Mouse (Mus musculus) neural tube, embryonic 13.5 days (tissue): Measurements from ENCODE around the gene Eps8l2. TPM values are rescaled to one million over a fixed set of nuclear protein-coding genes. Genes with fewer than 3 reads are reported as not detected.

Source experiments
- ATAC-seq: fragments of 200-750 bp; cut with Nextera tagmentation; 2 replicates; pipeline ENCODE4 v1.8.0; 2017; ENCODE audit warnings: low read depth, mild to moderate bottlenecking, moderate TSS enrichment, moderate library complexity
- H3K27ac ChIP-seq: fragments of 300-500 bp; sonication (generic); replicated peaks from 2 replicates; pipeline ENCODE4 v1.5.1; 2015; ENCODE audit warnings: moderate library complexity, mild to moderate bottlenecking, inconsistent platforms
- H3K27me3 ChIP-seq: fragments of 300-500 bp; sonication (generic); 2 replicates; pipeline ENCODE4 v1.6.1; 2015; ENCODE audit warnings: mild to moderate bottlenecking, inconsistent platforms
- H3K36me3 ChIP-seq: fragments of 300-500 bp; sonication (generic); 2 replicates; pipeline ENCODE4 v1.6.1; 2015; ENCODE audit warnings: mild to moderate bottlenecking, inconsistent platforms
- H3K4me1 ChIP-seq: fragments of 300-500 bp; sonication (generic); replicated peaks from 2 replicates; pipeline ENCODE4 v1.6.1; 2015; ENCODE audit warnings: inconsistent platforms
- H3K4me2 ChIP-seq: fragments of 300-500 bp; sonication (generic); 2 replicates; pipeline ENCODE4 v1.6.1; 2015; ENCODE audit warnings: inconsistent platforms, mild to moderate bottlenecking, moderate library complexity
- H3K4me3 ChIP-seq: fragments of 300-500 bp; sonication (generic); 2 replicates; pipeline ENCODE4 v1.5.1; 2015; ENCODE audit warnings: mild to moderate bottlenecking, inconsistent platforms
- H3K9ac ChIP-seq: fragments of 300-500 bp; sonication (generic); 2 replicates; pipeline ENCODE4 v1.6.1; 2015; ENCODE audit warnings: moderate library complexity, mild to moderate bottlenecking, inconsistent platforms
- H3K9me3 ChIP-seq: fragments of 300-500 bp; sonication (generic); 2 replicates; pipeline ENCODE4 v1.6.1; 2016; ENCODE audit warnings: inconsistent platforms
- WGBS: fragments of 180-500 bp; shearing (Covaris S2); methylation state at CpG from one replicate; pipeline ENCODE4 v1.1.7; 2015; 5-methylcytosine and 5-hydroxymethylcytosine counted together
- polyA plus RNA-seq: library from polyadenylated mRNA; unstranded; fragments of >200 nt; fragmentation: Nextera tagmentation; extraction: Ambion mirVana; gene quantifications from 2 replicates; pipeline ENCODE4 v1.2.1, GENCODE M21; 2015

Gene Eps8l2
- polyA plus RNA-seq, 1 experiment from 2014 or later, result 0.43 TPM

DNA sequence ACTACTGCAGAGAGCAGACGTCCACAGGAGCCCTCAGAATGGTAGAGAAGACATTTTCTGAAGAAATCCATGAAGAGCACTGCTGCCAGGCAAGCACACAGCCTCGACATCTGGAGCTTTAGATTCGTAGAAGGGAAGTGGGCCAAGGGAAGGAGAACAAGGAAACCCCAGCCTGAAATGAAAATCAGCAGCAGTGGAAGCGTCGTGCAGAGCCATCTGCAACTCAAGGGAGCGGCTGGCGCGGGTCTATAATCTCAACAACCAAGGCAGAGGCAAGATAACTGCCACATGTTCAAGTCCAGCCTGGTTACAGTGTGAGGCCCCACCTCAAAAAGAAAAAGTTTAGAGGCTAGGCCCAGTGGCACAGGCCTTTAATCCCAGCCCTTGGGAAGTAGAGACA, 23.6 kb upstream of the Eps8l2 start:
- Histone ChIP-seq H3K4me1 (no peaks in the 10 kb centered on the region), H3K27ac (no peak overlapping the region), H3K9ac (no peak overlapping the region), H3K4me3 (no peak overlapping the region), H3K36me3 (peaks cover 98% of the 10 kb centered on the region), H3K4me2 (no peak overlapping the region), H3K9me3 (no peaks in the 10 kb centered on the region), H3K27me3 (no peaks in the 10 kb centered on the region)
- WGBS, result 92% methylated on average over 8 of the region's 8 CpGs
- ATAC-seq, result no peak

DNA sequence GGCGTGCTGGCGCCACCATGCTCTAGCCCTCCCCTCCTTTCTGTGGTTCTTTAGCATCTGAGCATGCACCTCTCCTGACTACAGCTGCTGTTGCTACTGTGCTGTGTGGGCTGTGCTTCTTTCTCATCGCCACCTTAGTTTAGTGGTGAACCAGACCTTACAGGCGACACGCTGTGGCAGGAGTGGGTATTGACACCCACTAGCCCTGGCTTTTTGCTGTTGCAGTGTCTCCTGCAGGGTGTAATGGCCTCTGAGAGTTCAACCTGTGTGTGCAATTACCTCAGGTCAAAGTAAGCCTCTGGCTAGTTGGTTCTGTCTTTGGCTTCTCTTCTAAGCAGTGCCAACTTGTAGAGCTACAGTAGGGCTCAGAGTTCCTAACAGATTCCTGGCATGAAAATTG, 22.7 kb upstream of the Eps8l2 start:
- WGBS, result 88% methylated on average over 5 of the region's 5 CpGs
- Histone ChIP-seq H3K4me3 (no peak overlapping the region), H3K9me3 (no peaks in the 10 kb centered on the region), H3K4me1 (no peaks in the 10 kb centered on the region), H3K27me3 (no peaks in the 10 kb centered on the region), H3K27ac (no peak overlapping the region), H3K36me3 (peaks cover 99% of the 10 kb centered on the region), H3K9ac (no peak overlapping the region), H3K4me2 (no peak overlapping the region)
- ATAC-seq, result no peak

DNA sequence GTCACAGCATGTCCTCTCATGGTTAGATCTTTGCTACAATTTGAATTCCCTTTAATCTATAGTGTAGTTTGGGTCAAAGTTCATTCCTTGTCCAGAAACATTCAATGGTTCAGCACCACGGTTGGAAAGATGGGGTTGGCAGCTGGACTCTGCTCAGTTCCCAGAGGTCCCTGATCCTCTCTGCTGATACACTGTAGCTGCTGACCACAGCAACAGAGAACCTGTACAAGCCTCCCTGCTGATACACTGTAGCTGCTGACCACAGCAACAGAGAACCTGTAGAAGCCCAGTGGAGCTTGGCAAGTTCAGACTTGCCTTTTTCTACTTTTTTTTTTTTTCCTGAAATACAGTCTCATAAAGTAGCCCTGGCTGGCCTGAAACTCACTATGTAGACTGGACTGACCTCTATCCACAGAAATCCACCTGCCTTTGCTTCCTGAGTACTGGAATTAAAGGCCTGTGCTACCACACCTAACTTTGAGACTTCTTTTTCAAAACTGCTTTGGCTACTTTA, 21.0 kb upstream of the Eps8l2 start:
- H3K4me2 ChIP-seq, result no peak overlapping the region
- H3K9me3 ChIP-seq, result no peaks in the 10 kb centered on the region
- H3K4me1 ChIP-seq, result no peaks in the 10 kb centered on the region
- no peaks in the 10 kb centered on the region for H3K27me3 ChIP-seq
- 88% methylated on average over 1 of the region's 1 CpGs for WGBS
- peaks cover 99% of the 10 kb centered on the region for H3K36me3 ChIP-seq
- H3K4me3 ChIP-seq, result no peak overlapping the region
- no peak for ATAC-seq
- H3K27ac ChIP-seq, result no peak overlapping the region
- H3K9ac ChIP-seq, result no peak overlapping the region

DNA sequence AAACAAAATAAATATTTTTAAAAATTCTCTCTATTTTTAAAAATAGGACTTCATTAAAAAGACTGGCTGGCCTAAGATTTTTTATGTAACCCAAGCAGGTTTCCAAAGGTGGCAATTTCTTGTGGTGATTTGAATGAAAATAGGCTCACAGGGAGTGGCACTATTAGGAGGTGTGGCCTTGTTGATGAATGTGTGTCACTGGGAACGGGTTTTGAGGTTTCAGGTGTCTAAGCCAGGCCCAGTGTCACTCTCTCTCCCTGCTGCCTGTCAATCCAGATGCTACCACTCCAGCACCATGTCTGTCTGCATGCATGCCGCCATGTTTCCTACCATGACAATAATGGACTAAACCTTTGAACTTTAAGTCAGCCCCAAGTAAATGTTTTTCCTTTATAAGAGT, 19.2 kb upstream of the Eps8l2 start:
- no peak overlapping the region for H3K4me3 ChIP-seq
- WGBS, result 81% methylated on average over 2 of the region's 2 CpGs
- no peak overlapping the region for H3K27ac ChIP-seq
- H3K4me2 ChIP-seq, result no peak overlapping the region
- no peaks in the 10 kb centered on the region for H3K27me3 ChIP-seq
- H3K4me1 ChIP-seq, result peaks cover 5% of the 10 kb centered on the region
- H3K36me3 ChIP-seq, result peaks cover 96% of the 10 kb centered on the region
- no peak overlapping the region for H3K9ac ChIP-seq
- no peaks in the 10 kb centered on the region for H3K9me3 ChIP-seq
- ATAC-seq, result no peak

DNA sequence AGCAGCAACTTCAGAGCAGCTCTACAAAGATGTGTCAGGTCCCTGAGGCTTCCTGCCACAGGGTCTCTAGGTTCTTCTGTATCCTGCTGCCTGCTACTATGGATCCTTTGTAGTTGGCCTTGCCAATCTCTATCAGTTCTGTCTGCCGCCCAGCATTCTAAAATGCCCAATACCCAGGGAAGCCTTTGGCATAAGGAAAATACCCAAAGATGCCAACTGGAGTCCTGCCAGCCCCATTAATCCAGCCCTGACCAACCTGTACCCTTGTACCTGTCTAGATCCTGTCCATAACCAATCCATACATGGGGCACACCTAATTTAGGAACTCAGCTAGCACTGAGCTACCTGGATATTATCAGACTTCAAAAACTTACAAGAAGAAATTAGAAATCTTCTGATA, 14.0 kb upstream of the Eps8l2 start:
- no peak overlapping the region for H3K27ac ChIP-seq
- peak overlapping the region; percentile 16; the same call in 1 of the 2 replicates for H3K4me2 ChIP-seq
- H3K36me3 ChIP-seq, result peaks cover 43% of the 10 kb centered on the region
- no peak for ATAC-seq
- H3K4me1 ChIP-seq, result peaks cover 39% of the 10 kb centered on the region
- H3K9ac ChIP-seq, result no peak overlapping the region
- no peaks in the 10 kb centered on the region for H3K27me3 ChIP-seq
- no peaks in the 10 kb centered on the region for H3K9me3 ChIP-seq
- 90% methylated on average over 1 of the region's 1 CpGs for WGBS
- H3K4me3 ChIP-seq, result no peak overlapping the region

DNA sequence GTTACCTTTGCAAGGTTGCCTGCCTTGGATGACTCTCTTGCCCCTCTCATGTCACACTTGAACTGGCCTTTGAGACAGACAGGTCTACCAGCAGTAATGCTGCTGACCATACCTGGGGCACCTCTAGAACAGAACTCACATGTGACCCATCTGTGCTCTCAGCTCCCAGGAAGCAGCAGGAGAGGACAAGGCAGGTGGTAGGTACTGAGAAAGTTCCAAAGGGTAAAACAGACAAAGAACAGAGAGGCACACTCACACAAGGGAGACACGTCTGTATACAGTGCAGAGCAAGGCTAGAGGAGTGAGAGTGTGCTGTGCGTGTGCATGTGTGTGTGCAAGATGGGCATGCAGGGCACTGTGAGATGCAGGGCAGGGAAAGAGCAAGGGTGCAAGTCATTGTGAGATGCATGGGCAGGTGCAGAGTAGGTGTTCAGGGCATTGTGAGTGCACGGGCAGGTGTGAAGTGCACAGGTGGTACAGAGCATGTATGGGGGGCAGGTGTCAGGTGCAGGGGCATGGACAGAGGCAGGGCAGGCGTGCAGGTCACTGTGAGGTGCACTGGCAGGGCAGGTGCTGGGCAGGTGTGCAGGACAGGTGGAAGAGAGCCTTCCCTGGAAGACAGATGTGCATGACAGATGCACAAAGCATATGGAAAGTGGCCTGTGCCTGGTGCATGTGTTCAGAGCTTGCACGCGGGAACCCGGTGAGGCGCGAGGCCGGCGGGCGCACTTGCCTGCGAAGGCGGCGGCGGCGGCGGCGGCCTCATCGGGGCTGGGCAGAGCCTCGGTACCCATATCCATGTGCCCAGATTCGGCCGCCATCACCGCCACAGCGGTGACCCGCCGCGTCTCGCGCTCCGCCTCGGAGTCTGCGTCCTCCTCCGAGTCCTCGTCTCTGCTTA, 11.9 kb upstream of the Eps8l2 start:
- Histone ChIP-seq H3K9me3 (no peaks in the 10 kb centered on the region), H3K4me3 (peak overlapping the region; percentile 71), H3K4me1 (peaks cover 39% of the 10 kb centered on the region), H3K4me2 (peak overlapping the region; percentile 95), H3K27ac (peak overlapping the region; percentile 100), H3K36me3 (peaks cover 23% of the 10 kb centered on the region), H3K9ac (peak overlapping the region; percentile 94), H3K27me3 (no peaks in the 10 kb centered on the region)
- 4% methylated on average over 35 of the region's 35 CpGs for WGBS
- ATAC-seq, result peak; percentile 16

DNA sequence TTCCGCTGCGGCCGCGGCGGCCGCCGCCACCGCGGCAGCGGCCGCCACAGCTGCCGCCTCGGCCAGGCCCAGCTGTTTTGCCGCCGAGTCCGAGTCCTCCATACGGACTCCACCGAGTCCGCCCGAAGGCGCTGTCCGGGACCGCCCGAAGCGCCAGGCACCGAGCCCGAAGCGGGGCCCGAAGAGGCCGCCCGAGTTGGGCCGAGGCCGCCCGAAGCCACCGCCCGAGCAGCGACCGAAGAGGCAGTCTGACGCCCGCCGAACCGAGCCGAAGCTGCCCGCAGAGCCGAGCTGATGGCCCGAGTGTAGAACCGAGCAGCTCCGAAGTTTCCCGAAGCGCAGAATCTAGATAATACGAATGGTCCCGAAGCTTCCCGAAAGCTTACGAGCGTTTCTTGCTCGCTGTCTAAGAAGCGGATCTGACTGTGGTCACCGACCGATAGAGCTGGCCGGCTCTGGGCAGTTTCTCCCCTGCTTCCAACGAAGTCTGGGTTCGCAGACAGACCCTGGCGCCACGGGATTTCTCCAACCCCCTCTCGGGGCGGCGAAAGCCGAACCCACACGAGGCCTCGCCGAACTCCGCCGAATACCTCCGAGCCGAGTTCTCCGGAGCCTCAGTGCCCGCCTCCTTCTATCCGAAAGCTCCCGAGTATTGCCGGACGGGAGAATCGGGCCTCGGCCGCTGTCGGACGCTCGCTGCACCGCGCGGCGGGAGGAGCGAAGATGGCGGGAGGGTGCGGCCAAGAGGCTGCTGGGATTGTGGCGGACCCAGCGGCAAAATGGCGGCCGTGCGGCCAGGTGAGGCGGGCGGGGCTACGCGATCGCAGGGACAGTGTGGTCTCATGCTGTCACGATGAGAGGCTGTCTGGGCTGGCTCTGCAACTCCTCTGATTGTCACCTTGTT, 11.0 kb upstream of the Eps8l2 start, which contains the start of the genes Deaf1 and Tmem80:
Gene Deaf1 (minus strand): TSS at position 222 of the 904 bp plus-strand sequence.
Gene Tmem80 (plus strand): TSS at position 271 of the 904 bp plus-strand sequence.
- Histone ChIP-seq H3K4me1 (peaks cover 39% of the 10 kb centered on the region), H3K9ac (peak within 1 kb of the TSS; percentile 94), H3K4me3 (peak within 1 kb of the TSS; percentile 71), H3K9me3 (no peaks in the 10 kb centered on the region), H3K36me3 (peaks cover 22% of the 10 kb centered on the region), H3K4me2 (peak within 1 kb of the TSS; percentile 95), H3K27ac (peak within 1 kb of the TSS; percentile 100), H3K27me3 (no peaks in the 10 kb centered on the region)
- under 1% methylated on average over 101 of the region's 105 CpGs for WGBS
- peak; percentile 97 for ATAC-seq

DNA sequence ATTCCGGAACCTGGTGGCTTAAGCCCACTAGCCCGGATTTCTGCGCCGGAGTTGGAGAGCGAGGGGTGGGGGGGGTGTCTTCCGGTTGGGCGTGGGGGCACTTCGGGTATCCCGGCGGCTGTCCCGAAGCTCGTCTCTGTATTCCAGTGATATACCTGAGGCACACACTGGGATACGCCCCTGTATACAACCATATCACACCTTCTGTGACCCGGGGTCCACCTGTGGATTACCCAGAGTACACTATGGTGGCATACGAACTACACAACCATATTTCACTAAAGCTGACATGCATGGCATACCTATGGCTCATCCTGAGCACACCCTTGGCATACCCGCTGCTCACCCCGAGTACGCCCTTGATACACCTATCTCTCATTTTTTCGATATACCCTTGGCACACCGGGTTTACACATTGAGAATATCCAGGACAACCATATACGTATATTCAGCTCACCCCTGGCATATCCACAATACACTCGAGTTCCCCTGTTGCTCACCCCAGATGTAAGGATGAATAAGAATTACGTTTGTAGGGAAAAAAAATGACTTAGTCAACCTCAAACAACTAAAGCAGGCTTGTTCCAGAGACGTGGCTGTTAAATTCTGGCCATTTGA, 10.2 kb upstream of the Eps8l2 start:
- Histone ChIP-seq H3K27me3 (no peaks in the 10 kb centered on the region), H3K4me1 (peaks cover 39% of the 10 kb centered on the region), H3K4me3 (peak overlapping the region; percentile 71), H3K9me3 (no peaks in the 10 kb centered on the region), H3K36me3 (peaks cover 22% of the 10 kb centered on the region), H3K27ac (peak overlapping the region; percentile 100), H3K9ac (peak overlapping the region; percentile 94), H3K4me2 (peak overlapping the region; percentile 95)
- 17% methylated on average over 24 of the region's 24 CpGs for WGBS
- ATAC-seq, result peak; percentile 33

DNA sequence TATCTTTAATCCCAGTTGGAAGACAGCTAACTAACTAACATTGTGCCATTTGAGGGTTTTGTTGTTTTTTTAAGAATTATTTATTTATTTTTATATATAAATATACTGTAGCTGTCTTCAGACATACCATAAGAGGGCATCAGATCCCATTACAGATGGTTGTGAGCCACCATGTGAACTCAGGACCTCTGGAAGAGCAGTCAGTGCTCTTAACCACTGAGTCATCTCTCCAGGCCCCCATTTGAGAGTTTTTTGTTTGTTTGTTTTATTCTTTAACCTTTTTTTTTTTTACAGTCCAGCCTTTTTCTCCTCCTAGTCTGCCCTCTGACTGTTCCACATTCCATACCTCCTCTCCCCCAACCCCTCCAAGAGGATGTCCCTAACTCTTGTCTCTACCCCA, 8.0 kb upstream of the Eps8l2 start:
- no peaks in the 10 kb centered on the region for H3K27me3 ChIP-seq
- no peak overlapping the region for H3K4me2 ChIP-seq
- H3K36me3 ChIP-seq, result peaks cover 33% of the 10 kb centered on the region
- H3K4me1 ChIP-seq, result peaks cover 21% of the 10 kb centered on the region
- H3K4me3 ChIP-seq, result no peak overlapping the region
- no peaks in the 10 kb centered on the region for H3K9me3 ChIP-seq
- no peak overlapping the region for H3K27ac ChIP-seq
- ATAC-seq, result no peak
- no peak overlapping the region for H3K9ac ChIP-seq

DNA sequence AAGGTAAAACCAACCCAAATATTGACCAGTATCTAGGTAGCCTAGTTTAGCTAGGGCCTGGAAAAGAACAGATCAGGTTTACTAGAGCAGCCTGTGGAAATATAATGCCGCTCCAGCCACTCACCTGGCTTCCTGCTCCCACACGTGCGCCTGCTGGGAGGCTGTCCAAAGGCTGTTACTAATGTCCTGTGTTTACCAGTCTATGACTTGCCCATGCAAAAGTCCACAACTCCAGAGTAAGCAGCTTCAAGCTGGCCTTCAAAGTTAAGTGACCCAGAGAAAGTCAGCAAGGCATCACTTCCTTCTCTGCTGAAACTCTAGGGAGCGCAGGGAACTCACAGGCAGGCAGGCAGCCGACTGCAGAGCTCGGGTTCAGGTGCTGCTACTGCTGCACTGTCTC, 6.7 kb upstream of the Eps8l2 start:
- Histone ChIP-seq H3K4me2 (no peak overlapping the region), H3K4me3 (no peak overlapping the region), H3K9ac (no peak overlapping the region), H3K36me3 (peaks cover 41% of the 10 kb centered on the region), H3K9me3 (no peaks in the 10 kb centered on the region), H3K27ac (no peak overlapping the region), H3K4me1 (peaks cover 8% of the 10 kb centered on the region), H3K27me3 (no peaks in the 10 kb centered on the region)
- 82% methylated on average over 6 of the region's 6 CpGs for WGBS
- ATAC-seq, result no peak

DNA sequence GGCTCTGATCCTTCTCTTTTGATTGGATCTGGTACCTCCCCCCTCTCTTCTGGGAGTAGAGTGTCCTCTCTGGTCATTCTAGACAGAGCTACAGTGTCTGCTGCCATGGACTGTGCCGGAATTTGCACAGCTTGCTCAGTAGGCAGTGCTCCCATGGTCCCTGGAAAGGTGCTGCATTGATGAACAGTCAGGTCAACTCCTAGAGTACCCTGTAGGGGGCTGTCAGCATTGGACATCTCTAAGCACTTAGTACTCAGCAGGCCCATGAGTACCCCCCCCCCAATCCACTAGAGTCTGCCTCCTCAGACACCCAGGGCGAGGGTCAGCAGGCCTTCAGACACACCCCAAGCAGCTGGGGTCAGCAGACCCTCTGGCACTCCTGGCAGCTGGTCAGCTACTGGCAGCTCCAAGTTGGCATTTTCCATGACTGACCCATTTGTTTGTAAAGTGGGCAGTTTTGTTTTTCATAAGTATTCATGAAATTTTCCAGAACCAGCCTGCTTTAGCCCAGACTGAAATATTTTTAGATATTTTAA, 3.6 kb upstream of the Eps8l2 start:
- ATAC-seq, result no peak
- Histone ChIP-seq H3K4me2 (no peak overlapping the region), H3K27me3 (peaks cover 13% of the 10 kb centered on the region), H3K9ac (no peak overlapping the region), H3K4me3 (no peak overlapping the region), H3K36me3 (peaks cover 41% of the 10 kb centered on the region), H3K9me3 (no peaks in the 10 kb centered on the region), H3K4me1 (peaks cover 11% of the 10 kb centered on the region; the same call in 1 of the 2 replicates), H3K27ac (no peak overlapping the region)
- WGBS, result 80% methylated on average over 2 of the region's 2 CpGs
